Mouse (Mus musculus): ENCODE results near the gene Eml3. TPM values are rescaled to one million over a fixed set of nuclear protein-coding genes. Genes with fewer than 3 reads are reported as not detected.

Eml3 gene
- total RNA-seq, 2 experiments from 2014 or later, result 3.4 to 6.2 TPM

- intact Hi-C loops (cut with DNase I), result loop anchor here (5.0 kb wide), 1 partner anchor 36 kb away; the partner anchor contains the start of gene Ints5
- DNase-seq, result no peak
- TF ChIP-seq CTCF (IDR thresholded peaks at IDR 0.05), result no peak
- no peak overlapping the region for H3K4me3 ChIP-seq
- peak overlapping the region; percentile 96; the same call in 1 of the 2 replicates for H3K27ac ChIP-seq
Observed at GRCm38 (mm10) chr19:8927891-8928525, 1.3 kb upstream of the Eml3 start.

GRCm38 (mm10) chr19:8928689-8929223, 596 bp upstream of the Eml3 start:
- H3K27ac ChIP-seq, result peak overlapping the region; percentile 96
- TF ChIP-seq CTCF (IDR thresholded peaks at IDR 0.05), result no peak
- intact Hi-C loops (cut with DNase I), result loop anchor here (5.0 kb wide), 1 partner anchor 36 kb away; the partner anchor contains the start of gene Ints5
- peak overlapping the region; percentile 90 for H3K4me3 ChIP-seq
- DNase-seq, result no peak

GRCm38 (mm10) chr19:8930117-8930516, 765 bp downstream of the Eml3 start:
- no peak for DNase-seq
- H3K4me3 ChIP-seq, result peak overlapping the region; percentile 90
- peak overlapping the region; percentile 96 for H3K27ac ChIP-seq
- intact Hi-C loops (cut with DNase I), result no loop called here
- no peak for TF ChIP-seq CTCF (IDR thresholded peaks at IDR 0.05)

- TF ChIP-seq CTCF (IDR thresholded peaks at IDR 0.05), result no peak
- Histone ChIP-seq H3K4me3 (peak overlapping the region; percentile 90), H3K27ac (0 out of 2 replicates have a peak overlapping the region, but pooled peaks have one; percentile 96)
- intact Hi-C loops (cut with DNase I), result no loop called here
- no peak for DNase-seq
Observed at GRCm38 (mm10) chr19:8930771-8931170, 1.4 kb downstream of the Eml3 start.

GRCm38 (mm10) chr19:8936736-8937135, 7.4 kb downstream of the Eml3 start:
- no peak overlapping the region for H3K4me3 ChIP-seq
- no peak for DNase-seq
- no peak overlapping the region for H3K27ac ChIP-seq
- intact Hi-C loops (cut with DNase I), result no loop called here
- TF ChIP-seq CTCF (IDR thresholded peaks at IDR 0.05), result no peak

- intact Hi-C loops (cut with DNase I), result no loop called here
- no peak overlapping the region for H3K4me3 ChIP-seq
- no peak overlapping the region; the same call in 1 of the 2 replicates for H3K27ac ChIP-seq
- no peak for TF ChIP-seq CTCF (IDR thresholded peaks at IDR 0.05)
- DNase-seq, result no peak
Observed at GRCm38 (mm10) chr19:8940526-8941133, 11.3 kb downstream of the Eml3 start.

- H3K27ac ChIP-seq, result peak overlapping the region; percentile 96
Observed at GRCm38 (mm10) chr19:8941136-8941514, 11.8 kb downstream of the Eml3 start.

GRCm38 (mm10) chr19:8941515-8942217, 12.3 kb downstream of the Eml3 start, which contains the start of gene Mta2:
Gene Mta2, plus strand, starts transcription at chr19:8941875.
- H3K4me3 ChIP-seq, result peak within 1 kb of the TSS; percentile 100
- peak; percentile 98 for DNase-seq
- intact Hi-C loops (cut with DNase I), result no loop called here
- TF ChIP-seq CTCF (IDR thresholded peaks at IDR 0.05), result no peak
- H3K27ac ChIP-seq, result peak within 1 kb of the TSS; percentile 96

More at GRCm38 (mm10) chr19:8941136-8941514, 11.8 kb downstream of the Eml3 start:
- peak overlapping the region; percentile 100 for H3K4me3 ChIP-seq
- intact Hi-C loops (cut with DNase I), result no loop called here
- no peak for TF ChIP-seq CTCF (IDR thresholded peaks at IDR 0.05)
- DNase-seq, result no peak

GRCm38 (mm10) chr19:8942276-8942964, 13.1 kb downstream of the Eml3 start:
- no peak for DNase-seq
- Histone ChIP-seq H3K4me3 (peak overlapping the region; percentile 100), H3K27ac (peak overlapping the region; percentile 96)
- intact Hi-C loops (cut with DNase I), result no loop called here
- TF ChIP-seq CTCF (IDR thresholded peaks at IDR 0.05), result no peak

- intact Hi-C loops (cut with DNase I), result no loop called here
- H3K27ac ChIP-seq, result peak overlapping the region; percentile 96
- DNase-seq, result no peak
- TF ChIP-seq CTCF (IDR thresholded peaks at IDR 0.05), result no peak
- peak overlapping the region; percentile 100 for H3K4me3 ChIP-seq
Observed at GRCm38 (mm10) chr19:8943047-8943446, 13.7 kb downstream of the Eml3 start.

GRCm38 (mm10) chr19:8944062-8944461, 14.7 kb downstream of the Eml3 start:
- peak overlapping the region; percentile 100 for H3K4me3 ChIP-seq
- H3K27ac ChIP-seq, result peak overlapping the region; percentile 70
- DNase-seq, result no peak
- intact Hi-C loops (cut with DNase I), result no loop called here
- no peak for TF ChIP-seq CTCF (IDR thresholded peaks at IDR 0.05)

- DNase-seq, result peak; percentile 79
- no peak for TF ChIP-seq CTCF (IDR thresholded peaks at IDR 0.05)
- Histone ChIP-seq H3K27ac (peak overlapping the region; percentile 70), H3K4me3 (peak overlapping the region; percentile 100)
- intact Hi-C loops (cut with DNase I), result no loop called here
Observed at GRCm38 (mm10) chr19:8944750-8945149, 15.4 kb downstream of the Eml3 start.
